Mouse (Mus musculus) lung, postnatal 0 days (tissue): ENCODE measurements around the gene Mtif2.

Source experiments
- CTCF ChIP-seq: IDR thresholded peaks from 2 replicates; pipeline ENCODE4 v1.5.1; 2016; ENCODE audit warnings: antibody characterized with exemption, mild to moderate bottlenecking
- EP300 ChIP-seq: IDR thresholded peaks from 2 replicates; pipeline ENCODE4 v1.6.1; 2016; ENCODE audit warnings: antibody characterized with exemption, mild to moderate bottlenecking, control low read depth

DNA sequence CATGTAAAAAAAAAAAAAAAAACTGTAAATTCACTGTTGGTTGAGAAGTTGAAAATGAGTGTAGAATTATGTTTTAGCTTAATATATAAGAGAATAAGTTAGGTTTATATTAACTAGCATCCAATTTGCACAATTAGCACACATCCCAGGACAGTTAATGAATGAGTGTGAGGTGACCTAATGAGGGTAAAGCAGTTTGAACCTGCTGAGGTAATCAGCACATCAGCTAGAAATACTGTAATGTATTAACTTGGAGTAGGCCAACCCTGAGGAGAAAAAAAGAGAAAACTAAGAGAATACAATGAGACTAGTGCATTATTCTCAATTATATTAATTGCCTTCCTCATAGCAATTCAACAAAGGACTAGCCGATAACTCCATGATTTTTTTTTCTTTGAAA lies 16.8 kb upstream of the Mtif2 start:
- no peak for TF ChIP-seq CTCF
- no peak for TF ChIP-seq EP300
